Mouse (Mus musculus) stomach, embryonic 15.5 days (tissue): ENCODE measurements around the gene Cited4. TPM values are rescaled to one million over a fixed set of nuclear protein-coding genes. Genes with fewer than 3 reads are reported as not detected.

Source experiments
- ATAC-seq: fragments of 200-750 bp; cut with Nextera tagmentation; 2 replicates; pipeline ENCODE4 v1.8.0; 2017; ENCODE audit warnings: low read depth, moderate number of reproducible peaks, moderate TSS enrichment; ENCODE audit not compliant: insufficient read depth, low FRiP score
- H3K27ac ChIP-seq: fragments of 300-500 bp; sonication (generic); 2 replicates; pipeline ENCODE4 v1.5.1; 2015; ENCODE audit warnings: mild to moderate bottlenecking, inconsistent platforms
- H3K27me3 ChIP-seq: fragments of 300-500 bp; sonication (generic); replicated peaks from 2 replicates; pipeline ENCODE4 v1.6.1; 2015; ENCODE audit warnings: inconsistent platforms
- H3K36me3 ChIP-seq: fragments of 300-500 bp; sonication (generic); 2 replicates; pipeline ENCODE4 v1.6.1; 2015; ENCODE audit warnings: inconsistent platforms
- H3K4me1 ChIP-seq: fragments of 300-500 bp; sonication (generic); 2 replicates; pipeline ENCODE4 v1.6.1; 2015; ENCODE audit warnings: inconsistent platforms
- H3K4me2 ChIP-seq: fragments of 300-500 bp; sonication (generic); 2 replicates; pipeline ENCODE4 v1.6.1; 2015; ENCODE audit warnings: mild to moderate bottlenecking, inconsistent platforms
- H3K4me3 ChIP-seq: fragments of 300-500 bp; sonication (generic); replicated peaks from 2 replicates; pipeline ENCODE4 v1.5.1; 2015; ENCODE audit warnings: inconsistent platforms
- H3K9ac ChIP-seq: fragments of 300-500 bp; sonication (generic); 2 replicates; pipeline ENCODE4 v1.6.1; 2015; ENCODE audit warnings: inconsistent platforms
- H3K9me3 ChIP-seq: fragments of 300-500 bp; sonication (generic); 2 replicates; pipeline ENCODE4 v1.6.1; 2016; ENCODE audit warnings: inconsistent platforms
- WGBS: fragments of 180-500 bp; shearing (Covaris S2); methylation state at CpG from one replicate; pipeline ENCODE4 v1.1.7; 2015; 5-methylcytosine and 5-hydroxymethylcytosine counted together
- polyA plus RNA-seq: library from polyadenylated mRNA; unstranded; fragments of >200 nt; fragmentation: Nextera tagmentation; extraction: Ambion mirVana; gene quantifications from 2 replicates; pipeline ENCODE4 v1.2.1, GENCODE M21; 2015

Cited4 gene
- polyA plus RNA-seq, 1 experiment from 2014 or later = 13.2 TPM

DNA sequence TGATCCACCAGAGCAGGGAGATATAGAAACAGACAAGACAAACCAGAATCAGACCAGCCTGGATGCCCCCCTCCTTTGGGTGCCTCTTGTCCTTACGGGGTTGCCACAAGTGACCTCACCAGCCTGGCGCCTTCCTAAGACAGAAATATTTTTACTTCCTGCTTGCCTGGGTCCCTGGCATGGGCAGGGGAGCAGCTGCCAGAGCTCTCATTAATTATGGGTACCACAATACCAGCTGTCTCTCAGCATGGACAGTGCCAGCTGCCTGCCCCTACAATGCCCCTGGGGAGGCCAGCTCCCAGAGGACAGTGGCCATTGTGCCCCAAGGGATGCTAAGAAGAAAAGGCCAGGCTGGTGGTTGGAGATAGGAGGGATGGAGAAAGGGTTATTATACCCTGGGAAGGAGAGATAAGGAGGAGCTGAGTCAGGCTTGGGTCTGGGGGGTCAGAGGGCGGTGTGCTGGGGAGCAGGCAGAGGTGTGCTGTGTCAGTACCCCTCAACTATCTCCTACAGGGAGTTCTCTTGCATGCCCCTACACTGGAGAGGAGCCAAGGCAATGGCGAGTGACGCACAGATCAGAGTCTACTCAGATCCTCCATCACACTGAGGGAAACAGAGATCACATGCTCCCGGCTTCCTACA is 47.6 kb downstream of the Cited4 start:
- Histone ChIP-seq H3K27me3 (peaks cover 8% of the 10 kb centered on the region; the same call in 1 of the 2 replicates), H3K27ac (no peak overlapping the region), H3K4me1 (peaks cover 9% of the 10 kb centered on the region), H3K9ac (no peak overlapping the region), H3K4me2 (no peak overlapping the region), H3K4me3 (no peak overlapping the region), H3K9me3 (no peaks in the 10 kb centered on the region), H3K36me3 (no peaks in the 10 kb centered on the region)
- 75% methylated on average over 6 of the region's 6 CpGs for WGBS
- no peak for ATAC-seq

DNA sequence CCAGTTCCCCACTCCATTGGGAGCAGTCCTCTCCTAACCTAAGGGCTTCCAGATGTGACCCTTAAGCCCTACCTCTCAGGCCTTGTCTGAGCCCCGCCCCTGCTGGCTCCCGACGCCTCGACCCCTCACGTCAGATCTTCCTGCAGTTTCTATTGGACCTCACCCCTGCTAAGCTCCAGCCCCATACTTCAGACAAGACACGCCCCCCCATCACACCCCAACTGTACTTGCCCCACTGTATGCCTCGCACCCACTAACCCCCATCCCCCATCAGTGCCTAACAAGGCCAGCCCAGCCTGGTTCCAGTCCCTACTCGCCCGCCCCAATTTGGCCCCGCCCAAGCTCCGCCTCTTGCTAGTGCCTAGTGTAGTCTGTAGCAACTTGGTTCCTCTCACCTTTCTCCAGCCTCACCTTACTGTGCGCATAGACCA is 49.8 kb downstream of the Cited4 start:
- Histone ChIP-seq H3K4me3 (peak overlapping the region; percentile 32), H3K27me3 (peaks cover 5% of the 10 kb centered on the region; the same call in 1 of the 2 replicates), H3K4me1 (peaks cover 9% of the 10 kb centered on the region), H3K27ac (no peak overlapping the region), H3K9me3 (no peaks in the 10 kb centered on the region), H3K36me3 (no peaks in the 10 kb centered on the region), H3K4me2 (peak overlapping the region; percentile 78), H3K9ac (0 out of 2 replicates have a peak overlapping the region, but pooled peaks have one; percentile 22)
- peak; percentile 85 for ATAC-seq
- 2% methylated on average over 12 of the region's 12 CpGs for WGBS

DNA sequence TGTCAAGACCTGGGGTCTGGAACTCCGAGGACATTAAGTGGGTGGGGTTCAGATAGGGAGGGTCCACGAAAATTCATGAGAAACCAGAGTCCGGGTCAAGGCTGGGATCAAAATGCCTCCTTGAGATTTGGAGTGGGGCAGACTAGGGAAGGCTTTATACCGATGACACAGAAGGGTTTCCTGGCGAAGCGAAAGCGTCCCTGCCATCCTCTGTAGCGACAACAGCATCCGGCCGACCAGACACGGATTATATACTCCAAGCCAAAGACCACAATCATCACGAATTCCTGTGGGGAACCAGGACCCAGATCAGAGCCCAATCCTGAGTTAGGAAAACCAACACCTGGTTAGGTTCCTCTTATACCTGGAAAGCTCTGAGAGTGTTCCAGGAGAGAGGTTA is 50.4 kb downstream of the Cited4 start:
- no peaks in the 10 kb centered on the region for H3K36me3 ChIP-seq
- no peak for ATAC-seq
- H3K9me3 ChIP-seq = no peaks in the 10 kb centered on the region
- peaks cover 5% of the 10 kb centered on the region; the same call in 1 of the 2 replicates for H3K27me3 ChIP-seq
- H3K9ac ChIP-seq = no peak overlapping the region
- H3K4me2 ChIP-seq = peak overlapping the region; percentile 78
- 18% methylated on average over 12 of the region's 12 CpGs for WGBS
- H3K4me1 ChIP-seq = peaks cover 9% of the 10 kb centered on the region
- peak overlapping the region; percentile 32 for H3K4me3 ChIP-seq
- H3K27ac ChIP-seq = no peak overlapping the region

Other genes starting within 250 kb of the Cited4 start
- gene Slfnl1, start 134.3 kb upstream of the Cited4 start, polyA plus RNA-seq = not detected in 2 replicates
- gene Ctps, start 96.3 kb upstream of the Cited4 start, polyA plus RNA-seq = 64.9 and 67.8 TPM in 2 replicates
- 0.37 TPM in 1 of 2 replicates, not detected in the other for gene Gm8439, start 77.8 kb upstream of the Cited4 start, polyA plus RNA-seq
- gene Kcnq4, start 82.0 kb downstream of the Cited4 start, polyA plus RNA-seq = 2.6 and 2.9 TPM in 2 replicates
- 76.4 and 88.0 TPM in 2 replicates for gene Nfyc, start 165.0 kb downstream of the Cited4 start, polyA plus RNA-seq
- gene Rims3, start 188.2 kb downstream of the Cited4 start, polyA plus RNA-seq = 1.3 and 1.5 TPM in 2 replicates